Mouse (Mus musculus): ENCODE results near the gene Rbbp7.

The Rbbp7 gene

GRCm38 (mm10) chrX:162828016-162828415 lies 67.8 kb downstream of the Rbbp7 start:
- no peak for DNase-seq (ENCODE audit: low spot score in 2 of 2)
